Mouse (Mus musculus): ENCODE data around the gene Rufy1. TPM values are rescaled to one million over a fixed set of nuclear protein-coding genes. Genes with fewer than 3 reads are reported as not detected.
"Not testable (repeated sequence)": the region's sequence is repeated elsewhere in the genome, so short reads cannot be mapped to it uniquely, and the experiment has no call there.

Gene Rufy1
- polyA plus RNA-seq, 1 experiment from 2014 or later: 21.6 TPM

- Histone ChIP-seq H3K4me2 (ENCODE audit: low read length) (no peak overlapping the region), H3K27me3 (replicated peaks; ENCODE audit: control insufficient read depth, insufficient read depth, low read length) (no peaks in the 10 kb centered on the region), H3K4me1 (replicated peaks; ENCODE audit: control insufficient read depth, insufficient read depth, low read length) (peaks cover 11% of the 10 kb centered on the region), H3K4me3 (ENCODE audit: low read depth, low read length) (no peak overlapping the region), H3K36me3 (ENCODE audit: control insufficient read depth, insufficient read depth, low read length) (no peaks in the 10 kb centered on the region), H3K27ac (ENCODE audit: low read depth) (no peak overlapping the region), H3K9me3 (ENCODE audit: control insufficient read depth, low read length) (no peaks in the 10 kb centered on the region), H3K9ac (ENCODE audit: low read length) (no peak overlapping the region)
- DNase-seq (ENCODE audit: low spot score): no peak
- ATAC-seq (replicated peaks; ENCODE audit: low FRiP score, low TSS enrichment, low read depth): no peak
These were observed 57.8 kb downstream of the Rufy1 start for GRCm38 (mm10) chr11:50373086-50373485.

- Histone ChIP-seq H3K27me3 (replicated peaks; ENCODE audit: control insufficient read depth, insufficient read depth, low read length) (no peaks in the 10 kb centered on the region), H3K27ac (ENCODE audit: low read depth) (no peak overlapping the region), H3K4me2 (ENCODE audit: low read length) (peak overlapping the region; percentile 53), H3K4me1 (replicated peaks; ENCODE audit: control insufficient read depth, insufficient read depth, low read length) (peaks cover 11% of the 10 kb centered on the region), H3K9ac (ENCODE audit: low read length) (no peak overlapping the region), H3K9me3 (ENCODE audit: control insufficient read depth, low read length) (no peaks in the 10 kb centered on the region), H3K36me3 (ENCODE audit: control insufficient read depth, insufficient read depth, low read length) (no peaks in the 10 kb centered on the region), H3K4me3 (ENCODE audit: low read depth, low read length) (no peak overlapping the region)
- DNase-seq (ENCODE audit: low spot score) (no peak), ATAC-seq (replicated peaks; ENCODE audit: low FRiP score, low TSS enrichment, low read depth) (no peak)
- WGBS: 100% methylated on average over 1 of the region's 1 CpGs
These were observed 59.0 kb downstream of the Rufy1 start for GRCm38 (mm10) chr11:50371911-50372310.

GRCm38 (mm10) chr11:50371399-50371841, 59.5 kb downstream of the Rufy1 start:
- H3K9ac ChIP-seq (ENCODE audit: low read length): peak overlapping the region; percentile 36; the same call in 1 of the 2 replicates
- DNase-seq (ENCODE audit: low spot score) (peak; percentile 81), ATAC-seq (replicated peaks; ENCODE audit: low FRiP score, low TSS enrichment, low read depth) (no peak; the same call in 1 of the 2 replicates)
- no peaks in the 10 kb centered on the region for H3K27me3 ChIP-seq (replicated peaks; ENCODE audit: control insufficient read depth, insufficient read depth, low read length)
- H3K36me3 ChIP-seq (ENCODE audit: control insufficient read depth, insufficient read depth, low read length): no peaks in the 10 kb centered on the region
- peaks cover 9% of the 10 kb centered on the region for H3K4me1 ChIP-seq (replicated peaks; ENCODE audit: control insufficient read depth, insufficient read depth, low read length)
- H3K4me3 ChIP-seq (ENCODE audit: low read depth, low read length): peak overlapping the region; percentile 31
- H3K9me3 ChIP-seq (ENCODE audit: control insufficient read depth, low read length): no peaks in the 10 kb centered on the region
- WGBS: 3% methylated on average over 18 of the region's 18 CpGs
- no peak overlapping the region for H3K27ac ChIP-seq (ENCODE audit: low read depth)
- peak overlapping the region; percentile 53 for H3K4me2 ChIP-seq (ENCODE audit: low read length)

GRCm38 (mm10) chr11:50370969-50371368, 60.0 kb downstream of the Rufy1 start:
- Histone ChIP-seq H3K4me1 (replicated peaks; ENCODE audit: control insufficient read depth, insufficient read depth, low read length) (peaks cover 4% of the 10 kb centered on the region; the same call in 1 of the 2 replicates), H3K9ac (ENCODE audit: low read length) (no peak overlapping the region), H3K27ac (ENCODE audit: low read depth) (no peak overlapping the region), H3K9me3 (ENCODE audit: control insufficient read depth, low read length) (no peaks in the 10 kb centered on the region), H3K27me3 (replicated peaks; ENCODE audit: control insufficient read depth, insufficient read depth, low read length) (no peaks in the 10 kb centered on the region), H3K4me3 (ENCODE audit: low read depth, low read length) (peak overlapping the region; percentile 31; the same call in 1 of the 2 replicates), H3K36me3 (ENCODE audit: control insufficient read depth, insufficient read depth, low read length) (no peaks in the 10 kb centered on the region), H3K4me2 (ENCODE audit: low read length) (peak overlapping the region; percentile 53)
- ATAC-seq (replicated peaks; ENCODE audit: low FRiP score, low TSS enrichment, low read depth) (no peak), DNase-seq (ENCODE audit: low spot score) (no peak)
- WGBS: 73% methylated on average over 4 of the region's 4 CpGs

- Histone ChIP-seq H3K9ac (ENCODE audit: low read length) (no peak overlapping the region), H3K36me3 (ENCODE audit: control insufficient read depth, insufficient read depth, low read length) (no peaks in the 10 kb centered on the region), H3K4me3 (ENCODE audit: low read depth, low read length) (no peak overlapping the region), H3K4me2 (ENCODE audit: low read length) (no peak overlapping the region), H3K9me3 (ENCODE audit: control insufficient read depth, low read length) (no peaks in the 10 kb centered on the region), H3K4me1 (replicated peaks; ENCODE audit: control insufficient read depth, insufficient read depth, low read length) (peaks cover 4% of the 10 kb centered on the region; the same call in 1 of the 2 replicates), H3K27ac (ENCODE audit: low read depth) (no peak overlapping the region), H3K27me3 (replicated peaks; ENCODE audit: control insufficient read depth, insufficient read depth, low read length) (no peaks in the 10 kb centered on the region)
- WGBS: 81% methylated on average over 5 of the region's 5 CpGs
- no peak for DNase-seq (ENCODE audit: low spot score)
- ATAC-seq (replicated peaks; ENCODE audit: low FRiP score, low TSS enrichment, low read depth): no peak
These were observed 61.5 kb downstream of the Rufy1 start for GRCm38 (mm10) chr11:50369360-50369911.

GRCm38 (mm10) chr11:50367531-50367930, 63.4 kb downstream of the Rufy1 start:
- 89% methylated on average over 9 of the region's 9 CpGs for WGBS
- DNase-seq (ENCODE audit: low spot score): no peak
- H3K36me3 ChIP-seq (ENCODE audit: control insufficient read depth, insufficient read depth, low read length): no peaks in the 10 kb centered on the region
- no peaks in the 10 kb centered on the region for H3K9me3 ChIP-seq (ENCODE audit: control insufficient read depth, low read length)
- H3K4me3 ChIP-seq (ENCODE audit: low read depth, low read length): no peak overlapping the region
- H3K4me1 ChIP-seq (replicated peaks; ENCODE audit: control insufficient read depth, insufficient read depth, low read length): peaks cover 4% of the 10 kb centered on the region; the same call in 1 of the 2 replicates
- no peaks in the 10 kb centered on the region for H3K27me3 ChIP-seq (replicated peaks; ENCODE audit: control insufficient read depth, insufficient read depth, low read length)
- no peak overlapping the region for H3K27ac ChIP-seq (ENCODE audit: low read depth)
- no peak overlapping the region for H3K9ac ChIP-seq (ENCODE audit: low read length)
- no peak for ATAC-seq (replicated peaks; ENCODE audit: low FRiP score, low TSS enrichment, low read depth)
- no peak overlapping the region for H3K4me2 ChIP-seq (ENCODE audit: low read length)

- ATAC-seq (replicated peaks; ENCODE audit: low FRiP score, low TSS enrichment, low read depth) (no peak), DNase-seq (ENCODE audit: low spot score) (no peak)
- no peak overlapping the region for H3K27ac ChIP-seq (ENCODE audit: low read depth)
- no peaks in the 10 kb centered on the region for H3K36me3 ChIP-seq (ENCODE audit: control insufficient read depth, insufficient read depth, low read length)
- H3K4me2 ChIP-seq (ENCODE audit: low read length): no peak overlapping the region
- H3K9ac ChIP-seq (ENCODE audit: low read length): no peak overlapping the region
- no peaks in the 10 kb centered on the region for H3K9me3 ChIP-seq (ENCODE audit: control insufficient read depth, low read length)
- no peaks in the 10 kb centered on the region for H3K27me3 ChIP-seq (replicated peaks; ENCODE audit: control insufficient read depth, insufficient read depth, low read length)
- H3K4me1 ChIP-seq (replicated peaks; ENCODE audit: control insufficient read depth, insufficient read depth, low read length): no peaks in the 10 kb centered on the region
- H3K4me3 ChIP-seq (ENCODE audit: low read depth, low read length): no peak overlapping the region
These were observed 65.6 kb downstream of the Rufy1 start for GRCm38 (mm10) chr11:50365322-50365721.

- Histone ChIP-seq H3K36me3 (ENCODE audit: control insufficient read depth, insufficient read depth, low read length) (no peaks in the 10 kb centered on the region), H3K27me3 (replicated peaks; ENCODE audit: control insufficient read depth, insufficient read depth, low read length) (no peaks in the 10 kb centered on the region), H3K9me3 (ENCODE audit: control insufficient read depth, low read length) (no peaks in the 10 kb centered on the region), H3K4me3 (ENCODE audit: low read depth, low read length) (no peak overlapping the region), H3K4me1 (replicated peaks; ENCODE audit: control insufficient read depth, insufficient read depth, low read length) (no peaks in the 10 kb centered on the region), H3K4me2 (ENCODE audit: low read length) (no peak overlapping the region), H3K27ac (ENCODE audit: low read depth) (no peak overlapping the region), H3K9ac (ENCODE audit: low read length) (no peak overlapping the region)
- ATAC-seq (replicated peaks; ENCODE audit: low FRiP score, low TSS enrichment, low read depth) (no peak), DNase-seq (ENCODE audit: low spot score) (peak; percentile 85)
- WGBS: 16% methylated on average over 4 of the region's 4 CpGs
These were observed 66.4 kb downstream of the Rufy1 start for GRCm38 (mm10) chr11:50364548-50364947.

- not testable (repeated sequence) for H3K27ac ChIP-seq (ENCODE audit: low read depth); H3K4me3 ChIP-seq (ENCODE audit: low read depth, low read length)
- WGBS: 68% methylated on average over 1 of the region's 1 CpGs
These were observed 69.6 kb downstream of the Rufy1 start for GRCm38 (mm10) chr11:50361282-50361681.

More at GRCm38 (mm10) chr11:50361282-50361681, 69.6 kb downstream of the Rufy1 start:
- not testable (repeated sequence) for H3K9ac ChIP-seq (ENCODE audit: low read length); H3K4me2 ChIP-seq (ENCODE audit: low read length); DNase-seq (ENCODE audit: low spot score); H3K9me3 ChIP-seq (ENCODE audit: control insufficient read depth, low read length); ATAC-seq (replicated peaks; ENCODE audit: low FRiP score, low TSS enrichment, low read depth); H3K27me3 ChIP-seq (replicated peaks; ENCODE audit: control insufficient read depth, insufficient read depth, low read length); H3K4me1 ChIP-seq (replicated peaks; ENCODE audit: control insufficient read depth, insufficient read depth, low read length); H3K36me3 ChIP-seq (ENCODE audit: control insufficient read depth, insufficient read depth, low read length)
